Mouse (Mus musculus) embryonic stem cell, embryonic (primary cell): ENCODE measurements around the gene Wdr90.

Source experiments
- CTCF ChIA-PET, 4 experiments: fragments of 300-600 bp in 2 of 4; fragments of 350-600 bp in 2 of 4; sonication (Branson Sonifier 250); formaldehyde crosslinking; loops; one replicate each; lab custom pipeline; 2022; ENCODE audit warnings: inconsistent platforms in 2 of 4; lab: Charles Lee
- POLR2A ChIA-PET, 4 experiments: fragments of 300-600 bp in 2 of 4; fragments of 350-600 bp in 2 of 4; sonication (Branson Sonifier 250); formaldehyde crosslinking; loops; one replicate each; lab custom pipeline; 2022; ENCODE audit warnings: antibody characterized with exemption in 4 of 4, inconsistent platforms in 1 of 4; lab: Charles Lee

Gene Wdr90

DNA sequence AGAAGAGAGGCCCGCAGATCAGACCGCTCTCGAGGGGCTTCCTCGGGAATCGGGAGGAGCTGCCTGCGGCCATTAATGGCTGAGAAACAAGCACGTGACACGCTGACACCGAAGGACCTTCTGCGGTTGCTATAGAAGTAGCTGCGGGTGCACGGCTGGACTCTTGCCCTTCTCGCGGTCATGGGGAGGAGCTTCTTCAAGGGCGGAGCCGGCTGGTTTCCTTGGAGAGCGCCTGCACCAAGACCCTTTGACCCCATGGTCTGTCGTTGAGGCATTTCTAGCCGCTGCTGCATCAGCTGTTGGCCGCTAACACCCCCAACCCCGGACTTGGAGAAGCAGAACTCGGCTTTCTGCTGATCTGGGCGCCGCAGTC, 28.0 kb downstream of the Wdr90 start, which contains the start of gene Stub1:
TSS of gene Stub1 (minus strand) at position 114 of the 373 bp plus-strand sequence.
- POLR2A ChIA-PET = interaction anchor here (0.5 to 9.2 kb wide), 128 partner anchors 8 to 1354 kb away, joined by 3 to 114 read pairs (median 5); partner anchors contain the start of genes Chtf18 (in 4 of the 4), Rpusd1 (in 4 of the 4), Gm20683 (in 3 of the 4) and Mcrip2 (in 3 of the 4)
- CTCF ChIA-PET = interaction anchor here (0.6 to 2.1 kb wide), 24 partner anchors 9 to 410 kb away, joined by 3 to 11 read pairs (median 4); partner anchors contain the start of genes Rhot2 (in 3 of the 4), Wdr24 (in 2 of the 4), Chtf18 (in 1 of the 4) and Fam234a (in 1 of the 4)

- CTCF ChIA-PET = interaction anchor here (0.6 to 2.1 kb wide), 27 partner anchors 9 to 885 kb away, joined by 3 to 11 read pairs (median 4); partner anchors contain the start of genes Rhot2 (in 3 of the 4), Wdr24 (in 2 of the 4), Chtf18 (in 1 of the 4) and Fam234a (in 1 of the 4)
- POLR2A ChIA-PET = interaction anchor here (0.5 to 9.2 kb wide), 142 partner anchors 9 to 1354 kb away, joined by 3 to 114 read pairs (median 5); partner anchors contain the start of genes Chtf18 (in 4 of the 4), Rpusd1 (in 4 of the 4), Gm20683 (in 3 of the 4) and Mcrip2 (in 3 of the 4)
These were observed 28.6 kb downstream of the Wdr90 start for GRCm38 (mm10) chr17:25832436-25833290.

GRCm38 (mm10) chr17:25831451-25832281, 29.6 kb downstream of the Wdr90 start:
- CTCF ChIA-PET = interaction anchor here (0.6 to 2.1 kb wide), 10 partner anchors 8 to 437 kb away, joined by 3 to 11 read pairs (median 5); partner anchors contain the start of genes Chtf18 (in 1 of the 4), Narfl (in 1 of the 4), Rpusd1 (in 1 of the 4) and Wdr24 (in 1 of the 4)

GRCm38 (mm10) chr17:25830806-25831431, 30.4 kb downstream of the Wdr90 start:
- CTCF ChIA-PET = interaction anchor here in 1 of 4 experiments (1.2 kb wide), 1 partner anchor 179 kb away, joined by 4 read pairs; no protein-coding TSS in a partner anchor
- POLR2A ChIA-PET = interaction anchor here (0.5 to 9.2 kb wide), 15 partner anchors 7 to 1108 kb away, joined by 3 to 114 read pairs (median 22); partner anchors contain the start of genes Gm20683 (in 3 of the 4), Rhot2 (in 2 of the 4), AC134908.4 (in 1 of the 4) and Chtf18 (in 1 of the 4)

More at GRCm38 (mm10) chr17:25831451-25832281, 29.6 kb downstream of the Wdr90 start:
- POLR2A ChIA-PET = interaction anchor here (0.5 to 9.2 kb wide), 55 partner anchors 8 to 1304 kb away, joined by 3 to 114 read pairs (median 8); partner anchors contain the start of genes Gm20683 (in 3 of the 4), Wdr24 (in 3 of the 4), Chtf18 (in 2 of the 4) and Fbxl16 (in 2 of the 4)

GRCm38 (mm10) chr17:25830200-25830753, 31.0 kb downstream of the Wdr90 start:
- CTCF ChIA-PET = interaction anchor here in 1 of 4 experiments (1.2 kb wide), 1 partner anchor 179 kb away, joined by 4 read pairs; no protein-coding TSS in a partner anchor

GRCm38 (mm10) chr17:25829558-25830017, 31.7 kb downstream of the Wdr90 start:
- ChIA-PET POLR2A (interaction anchor here in 3 of 4 experiments (0.6 to 9.2 kb wide), 21 partner anchors 7 to 730 kb away, joined by 3 to 114 read pairs (median 5); partner anchors contain the start of genes Gm20683 (in 2 of the 3), Haghl (in 2 of the 3), Rhot2 (in 2 of the 3) and Capn15 (in 1 of the 3)), CTCF (interaction anchor here in 1 of 4 experiments (1.5 kb wide), 1 partner anchor 15 kb away, joined by 4 read pairs; the partner anchor contains the start of gene Rhot2)

More at GRCm38 (mm10) chr17:25830200-25830753, 31.0 kb downstream of the Wdr90 start:
- POLR2A ChIA-PET = interaction anchor here in 3 of 4 experiments (0.6 to 9.2 kb wide), 15 partner anchors 11 to 103 kb away, joined by 3 to 114 read pairs (median 7); partner anchors contain the start of genes Gm20683 (in 2 of the 3), Rhot2 (in 2 of the 3), Chtf18 (in 1 of the 3) and Haghl (in 1 of the 3)

- CTCF ChIA-PET = interaction anchor here in 3 of 4 experiments (0.6 to 1.5 kb wide), 6 partner anchors 16 to 272 kb away, joined by 3 to 6 read pairs (median 4); partner anchors contain the start of genes Chtf18 (in 1 of the 3), Narfl (in 1 of the 3), Rhot2 (in 1 of the 3) and Rpusd1 (in 1 of the 3)
- POLR2A ChIA-PET = interaction anchor here (0.6 to 9.2 kb wide), 42 partner anchors 8 to 1412 kb away, joined by 3 to 114 read pairs (median 5); partner anchors contain the start of genes Rhbdl1 (in 3 of the 4), Rpusd1 (in 3 of the 4), Chtf18 (in 2 of the 4) and Gm20683 (in 2 of the 4)
These were observed 32.4 kb downstream of the Wdr90 start, which contains the start of gene Jmjd8 for GRCm38 (mm10) chr17:25828712-25829557. Jmjd8 (plus strand) TSS chr17:25828867.

DNA sequence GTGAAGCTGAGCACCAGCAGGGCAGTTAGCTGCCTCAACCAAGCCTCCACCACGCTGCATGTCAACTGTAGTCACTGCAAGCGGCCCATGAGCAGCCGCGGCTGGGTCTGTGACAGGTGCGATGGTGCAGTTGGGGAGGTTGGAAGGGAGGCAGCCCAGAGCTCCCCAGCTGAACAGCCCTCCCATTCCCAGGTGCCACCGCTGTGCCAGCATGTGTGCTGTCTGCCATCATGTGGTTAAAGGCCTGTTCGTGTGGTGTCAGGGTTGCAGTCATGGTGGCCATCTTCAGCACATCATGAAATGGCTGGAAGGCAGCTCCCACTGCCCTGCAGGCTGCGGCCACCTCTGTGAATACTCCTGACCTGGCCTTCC, 33.1 kb downstream of the Wdr90 start:
- POLR2A ChIA-PET = interaction anchor here (0.6 to 9.2 kb wide), 34 partner anchors 9 to 1412 kb away, joined by 3 to 114 read pairs (median 5); partner anchors contain the start of genes Rhbdl1 (in 3 of the 4), Gng13 (in 2 of the 4), Haghl (in 2 of the 4) and Rhot2 (in 2 of the 4)
- CTCF ChIA-PET = interaction anchor here in 3 of 4 experiments (0.6 to 1.5 kb wide), 7 partner anchors 16 to 295 kb away, joined by 3 to 6 read pairs (median 3); partner anchors contain the start of genes Chtf18 (in 1 of the 3), Mrpl28 (in 1 of the 3), Narfl (in 1 of the 3) and Rhot2 (in 1 of the 3)

GRCm38 (mm10) chr17:25827546-25828222, 33.6 kb downstream of the Wdr90 start:
- POLR2A ChIA-PET = interaction anchor here (0.6 to 9.2 kb wide), 28 partner anchors 8 to 1411 kb away, joined by 3 to 114 read pairs (median 4); partner anchors contain the start of genes Rhbdl1 (in 3 of the 4), Rpusd1 (in 2 of the 4), Capn15 (in 1 of the 4) and Chtf18 (in 1 of the 4)
- CTCF ChIA-PET = interaction anchor here in 2 of 4 experiments (0.6 kb wide), 3 partner anchors 28 to 296 kb away, joined by 3 to 6 read pairs (median 3); partner anchors contain the start of gene Mrpl28 (in 1 of the 2)

DNA sequence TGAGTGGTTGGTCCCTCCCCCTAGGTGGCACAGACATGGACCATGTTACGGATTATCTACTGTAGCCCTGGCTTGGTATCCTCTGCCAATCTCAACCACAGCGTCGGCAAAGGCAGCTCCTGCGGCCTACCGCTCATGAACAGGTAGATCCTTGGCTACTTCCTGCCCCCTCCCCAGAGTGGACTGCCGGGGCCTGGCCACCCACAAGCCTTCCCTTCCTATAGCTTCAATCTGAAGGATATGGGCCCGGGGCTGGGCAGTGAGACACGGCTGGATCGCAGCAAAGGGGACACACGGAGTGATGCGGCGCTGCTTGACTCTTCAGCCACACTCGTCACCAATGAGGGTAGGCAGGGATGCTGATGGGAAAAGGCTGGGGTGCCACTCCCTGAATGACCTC, 34.3 kb downstream of the Wdr90 start:
- ChIA-PET CTCF (no interaction called here), POLR2A (interaction anchor here in 2 of 4 experiments (0.6 to 9.2 kb wide), 10 partner anchors 9 to 562 kb away, joined by 3 to 92 read pairs (median 3); partner anchors contain the start of genes Capn15 (in 1 of the 2), Rhbdl1 (in 1 of the 2) and Wfikkn1 (in 1 of the 2))

GRCm38 (mm10) chr17:25825984-25826570, 35.2 kb downstream of the Wdr90 start:
- ChIA-PET POLR2A (interaction anchor here in 2 of 4 experiments (0.9 to 4.4 kb wide), 8 partner anchors 7 to 286 kb away, joined by 3 to 44 read pairs (median 4); partner anchors contain the start of genes Haghl (in 1 of the 2), Rhbdl1 (in 1 of the 2) and Stub1 (in 1 of the 2)), CTCF (no interaction called here)

GRCm38 (mm10) chr17:25825311-25825710, 36.0 kb downstream of the Wdr90 start:
- POLR2A ChIA-PET = interaction anchor here in 3 of 4 experiments (0.7 to 4.4 kb wide), 7 partner anchors 8 to 399 kb away, joined by 3 to 60 read pairs (median 4); partner anchors contain the start of genes Stub1 (in 2 of the 3), Haghl (in 1 of the 3) and Rhbdl1 (in 1 of the 3)

More at GRCm38 (mm10) chr17:25825311-25825710, 36.0 kb downstream of the Wdr90 start:
- CTCF ChIA-PET = no interaction called here
